Mouse (Mus musculus): Measurements from ENCODE around the gene Tead1. TPM values are rescaled to one million over a fixed set of nuclear protein-coding genes. Genes with fewer than 3 reads are reported as not detected.

The Tead1 gene
- total RNA-seq, 4 experiments from 2014 or later = 73.4 to 82.7 (median 78.7) TPM

- DNase-seq = no peak
Measured at GRCm38 (mm10) chr7:112819833-112820232, 140.7 kb downstream of the Tead1 start.

GRCm38 (mm10) chr7:112822879-112823278, 143.8 kb downstream of the Tead1 start:
- no peak for DNase-seq

GRCm38 (mm10) chr7:112823621-112824020, 144.5 kb downstream of the Tead1 start:
- DNase-seq = peak; percentile 77

GRCm38 (mm10) chr7:112825339-112825781, 146.2 kb downstream of the Tead1 start:
- DNase-seq = no peak

DNA sequence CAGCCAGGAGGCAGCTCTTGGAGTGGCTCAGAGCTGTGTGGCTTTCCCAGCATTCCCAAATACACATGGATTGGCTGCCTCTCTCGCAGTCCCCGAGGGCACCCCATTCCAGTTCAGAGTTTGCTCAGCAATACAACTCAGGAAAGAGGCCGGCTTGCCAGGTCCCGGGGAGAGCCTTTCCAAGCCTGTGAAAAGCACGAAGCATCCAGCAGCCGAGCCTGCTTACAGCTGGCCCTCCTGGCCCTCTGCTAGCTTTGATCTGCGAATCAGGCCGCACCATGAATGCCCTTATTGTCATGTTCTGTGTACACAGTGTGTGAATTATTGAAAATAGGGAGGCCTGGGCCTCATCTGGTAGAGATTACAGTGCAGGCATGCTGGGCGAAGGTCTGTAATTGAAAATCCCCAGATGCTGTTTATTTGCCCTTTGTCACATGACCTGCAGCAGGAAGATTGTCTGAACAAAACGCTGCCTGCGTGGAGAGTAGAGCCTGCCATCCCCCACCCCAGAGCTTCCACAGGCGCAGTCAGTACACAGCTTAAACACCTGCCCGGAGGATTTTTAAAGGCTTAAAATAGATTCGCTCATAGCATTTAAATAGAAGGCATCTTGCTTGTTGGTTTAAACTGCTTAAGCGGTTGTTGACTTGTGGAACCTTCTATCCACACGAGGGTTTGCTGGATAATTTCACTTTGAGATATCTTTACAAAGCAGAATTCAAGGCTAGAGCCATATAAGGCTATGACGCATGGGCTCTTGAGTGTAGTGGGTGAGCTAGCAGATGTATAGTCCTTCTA, 147.2 kb downstream of the Tead1 start:
- DNase-seq = no peak

GRCm38 (mm10) chr7:112828016-112828695, 149.0 kb downstream of the Tead1 start:
- DNase-seq = peak; percentile 34

GRCm38 (mm10) chr7:112828696-112829022, 149.5 kb downstream of the Tead1 start:
- DNase-seq = no peak

GRCm38 (mm10) chr7:112830946-112831345, 151.8 kb downstream of the Tead1 start:
- no peak for DNase-seq

GRCm38 (mm10) chr7:112831446-112831845, 152.3 kb downstream of the Tead1 start:
- DNase-seq = no peak

DNA sequence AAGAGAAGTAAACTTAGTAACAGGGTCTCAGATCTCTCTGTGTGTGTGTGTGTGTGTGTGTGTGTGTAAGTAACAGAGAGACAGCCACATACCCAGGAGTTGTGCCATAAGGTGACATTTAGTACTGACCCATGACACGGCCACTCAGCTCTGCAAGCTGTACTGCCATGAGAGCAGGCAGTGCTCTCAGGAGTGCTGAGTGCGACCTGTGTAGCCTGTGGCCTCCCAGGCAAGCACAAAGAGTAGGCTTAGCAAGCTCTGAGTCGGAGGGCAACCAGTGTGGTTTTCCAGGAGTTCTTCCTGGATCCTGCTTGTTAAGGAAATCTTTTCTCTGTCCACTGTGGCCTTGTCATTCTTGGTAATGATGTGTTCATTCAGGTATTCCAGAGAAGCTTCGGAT, 154.0 kb downstream of the Tead1 start:
- no peak for DNase-seq

DNA sequence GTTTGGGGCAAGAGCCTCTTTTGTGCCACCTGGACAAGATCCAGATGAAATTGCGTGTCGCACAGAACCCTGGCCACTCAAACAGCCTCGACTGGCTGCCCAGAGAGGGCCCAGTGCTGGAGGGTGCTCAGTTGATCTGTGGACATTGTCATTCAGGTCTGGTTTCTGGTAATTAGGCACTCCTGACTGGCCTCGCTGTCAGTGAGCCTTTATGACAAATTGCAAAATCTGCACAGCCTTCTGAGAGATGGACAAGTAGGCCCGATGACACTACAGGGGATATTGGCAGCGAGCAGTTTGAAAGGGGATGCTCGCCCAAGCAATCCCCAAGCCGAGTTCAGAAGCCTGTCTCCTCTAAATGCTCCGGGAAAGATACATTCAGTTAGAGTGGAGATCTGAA, 157.0 kb downstream of the Tead1 start:
- no peak for DNase-seq

DNA sequence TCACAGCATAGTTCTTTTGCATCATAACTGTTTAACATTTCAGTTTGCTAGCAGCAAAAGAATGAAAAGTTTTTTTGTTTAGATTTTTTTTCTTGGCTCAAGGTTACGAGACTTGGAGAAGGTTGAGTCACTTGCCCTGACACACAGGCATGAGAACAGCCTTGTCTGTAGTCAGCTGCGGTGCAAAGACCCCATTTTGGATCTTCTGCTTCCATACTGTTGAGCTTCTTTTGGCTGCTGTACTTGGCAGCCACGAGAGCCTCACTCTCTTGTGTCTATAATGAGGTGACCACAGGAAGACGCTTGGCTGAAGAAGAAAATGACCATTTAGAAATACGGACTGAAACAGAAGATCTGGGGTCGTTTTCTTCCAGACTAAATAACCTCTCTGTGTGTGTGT, 159.0 kb downstream of the Tead1 start:
- DNase-seq = no peak

- DNase-seq = no peak
Measured at GRCm38 (mm10) chr7:112840351-112840750, 161.2 kb downstream of the Tead1 start.

DNA sequence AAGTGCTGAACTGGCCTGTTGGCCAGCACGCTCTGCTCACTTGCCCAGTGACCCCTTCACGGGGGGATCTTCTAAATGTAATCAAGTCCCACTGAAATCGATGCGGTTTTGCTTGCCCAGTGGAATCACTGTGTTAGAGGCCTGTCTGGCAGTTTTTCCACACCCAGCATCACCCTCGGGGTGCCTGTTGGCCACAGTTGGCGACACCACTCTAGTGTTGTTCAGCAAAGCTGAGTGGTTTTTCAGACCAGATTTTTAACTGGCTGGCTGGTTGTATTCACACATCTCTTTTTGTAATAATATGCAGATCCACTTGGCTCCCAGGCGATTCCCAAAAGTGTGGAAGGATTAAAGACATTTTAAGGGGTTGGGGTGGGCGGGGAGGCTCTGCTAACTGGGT, 161.8 kb downstream of the Tead1 start:
- DNase-seq = no peak

DNA sequence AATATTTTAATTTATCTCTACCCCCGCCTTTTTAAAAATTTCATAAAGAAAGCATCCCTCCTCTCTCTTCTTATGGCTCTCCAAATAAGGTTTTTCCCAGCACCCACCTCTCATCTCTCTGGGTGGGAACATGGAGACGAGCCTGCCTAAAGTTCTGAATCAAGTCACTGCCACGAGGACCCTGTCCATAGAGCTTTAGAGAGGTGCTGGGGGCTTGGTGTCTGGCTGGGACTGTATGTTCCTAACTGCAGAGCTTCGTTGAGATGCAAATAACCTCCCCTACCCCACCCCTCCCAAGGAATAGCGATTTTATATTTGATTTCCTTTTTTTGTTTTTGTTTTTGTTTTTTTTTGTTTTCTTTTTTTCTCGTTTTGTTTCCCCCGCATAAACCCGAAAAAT, 162.4 kb downstream of the Tead1 start:
- DNase-seq = no peak

GRCm38 (mm10) chr7:112841886-112842285, 162.8 kb downstream of the Tead1 start:
- no peak for DNase-seq

- no peak for DNase-seq
Measured at GRCm38 (mm10) chr7:112851281-112851744, 172.2 kb downstream of the Tead1 start.

- no peak for DNase-seq
Measured at GRCm38 (mm10) chr7:112852149-112852839, 173.2 kb downstream of the Tead1 start.

DNA sequence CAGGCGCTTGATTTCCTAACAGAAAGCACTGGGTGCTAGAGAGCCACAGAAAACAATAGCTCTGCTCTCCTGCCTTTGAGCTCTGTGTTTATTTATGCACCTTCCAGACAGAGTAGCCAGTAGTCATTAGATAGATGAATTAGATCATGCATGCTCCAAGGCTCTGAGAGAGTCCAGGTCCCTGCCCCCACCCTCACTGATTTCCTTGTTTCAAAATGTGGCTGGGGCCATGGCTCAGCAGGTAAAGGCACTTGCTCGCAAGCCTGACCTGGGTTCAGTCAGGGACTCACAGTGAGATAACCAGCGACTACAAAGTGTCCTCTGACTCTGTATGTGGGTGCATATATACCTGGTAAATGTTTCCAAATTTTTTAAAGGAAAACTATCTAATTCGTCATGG, 174.7 kb downstream of the Tead1 start:
- DNase-seq = no peak

DNA sequence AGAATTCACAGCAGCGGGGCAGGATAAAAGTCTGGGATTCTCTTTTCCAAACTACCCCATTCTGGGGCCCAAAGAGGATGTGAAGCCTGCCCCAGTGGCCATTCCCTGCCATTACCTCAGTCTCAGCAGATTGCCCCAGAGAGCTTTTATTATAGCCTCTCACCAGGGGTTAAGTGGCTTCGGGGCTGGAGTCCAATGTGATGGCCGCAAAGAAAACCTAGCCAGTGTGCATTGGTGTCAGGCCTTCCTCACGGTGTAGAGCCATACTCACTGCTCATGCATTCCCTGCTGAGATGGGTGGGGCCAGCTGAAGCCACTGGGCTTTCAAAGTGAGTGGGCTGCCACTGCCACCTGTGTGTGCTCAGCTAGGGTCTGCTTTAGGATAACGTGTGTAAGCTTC, 175.4 kb downstream of the Tead1 start:
- no peak for DNase-seq

- no peak for DNase-seq
Measured at GRCm38 (mm10) chr7:112855419-112855818, 176.3 kb downstream of the Tead1 start.

DNA sequence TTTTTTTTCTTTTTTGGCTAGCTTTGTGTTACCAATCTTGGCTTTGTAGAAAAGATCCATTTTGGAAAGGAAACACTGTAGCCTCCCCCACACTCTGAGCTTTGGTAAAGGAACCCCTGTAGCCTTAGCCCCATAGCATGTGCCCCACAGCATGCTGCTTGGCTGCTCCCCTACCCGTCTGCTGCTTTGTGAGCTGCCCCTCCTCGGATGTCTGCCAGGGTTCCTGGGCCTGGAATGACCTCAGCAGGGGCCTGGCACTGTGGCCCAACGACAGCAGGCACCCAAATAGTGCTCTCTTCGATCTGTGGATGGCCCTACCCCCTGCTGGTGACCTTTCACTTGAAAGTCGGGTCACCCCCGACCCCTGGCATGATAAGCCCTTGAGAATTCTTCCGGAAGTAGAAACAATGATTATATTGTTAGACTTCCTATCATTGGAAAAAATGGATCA, 177.0 kb downstream of the Tead1 start:
- no peak for DNase-seq

DNA sequence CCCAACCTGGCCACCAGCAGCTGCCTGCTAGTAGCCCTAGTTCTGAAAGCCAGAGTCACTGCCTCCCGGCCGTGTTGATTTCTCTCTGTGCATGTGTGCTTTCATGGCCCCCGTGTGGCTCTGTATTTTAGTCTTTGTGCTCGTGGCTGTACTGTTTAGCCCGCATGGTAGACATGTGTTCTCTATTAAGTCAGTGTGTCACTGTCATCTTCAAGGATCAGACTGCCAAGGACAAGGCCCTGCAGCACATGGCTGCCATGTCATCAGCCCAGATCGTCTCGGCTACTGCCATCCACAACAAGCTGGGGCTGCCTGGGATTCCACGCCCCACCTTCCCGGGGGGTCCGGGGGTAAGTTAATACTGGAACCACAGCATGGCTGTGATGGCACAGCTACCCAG, 177.5 kb downstream of the Tead1 start:
- peak; percentile 52 for DNase-seq

Data from adrenal gland, adult 8-10 months (tissue).